Mouse (Mus musculus) left cerebral cortex, postnatal 14 days (tissue): ENCODE results near the gene Pllp. TPM values are rescaled to one million over a fixed set of nuclear protein-coding genes. Genes with fewer than 3 reads are reported as not detected.
A peak's percentile ranks its signal among the peaks of the same experiment; 100 is the strongest.

Experiments used
- DNase-seq, 2 experiments: peaks; one replicate each; pipeline ENCODE4 v3.0.0; 2021 to 2022; ENCODE audit warnings: low spot score in 2 of 2, mixed read lengths in 1 of 2
- intact Hi-C: fragments of 180-260 bp; cut with DNase I; formaldehyde crosslinking; loops from one replicate; pipeline ENCODE4 v1.15.1; 2025
- total RNA-seq, 2 experiments: library from RNA; stranded (reverse); gene quantifications; 2 replicates each; pipeline ENCODE4 v1.2.3; 2021

Gene Pllp
- total RNA-seq, 2 experiments from 2014 or later = 32.1 to 44.9 TPM

GRCm38 (mm10) chr8:94666456-94667308 lies 29.4 kb downstream of the Pllp start, which contains the start of gene Arl2bp:
TSS of gene Arl2bp (plus strand) at chr8:94666600.
- intact Hi-C loops = no loop called here
- peak; percentile 94 to 97 for DNase-seq

- intact Hi-C loops = no loop called here
- DNase-seq = no peak
These were observed 31.4 kb downstream of the Pllp start for GRCm38 (mm10) chr8:94664722-94665121.

DNA sequence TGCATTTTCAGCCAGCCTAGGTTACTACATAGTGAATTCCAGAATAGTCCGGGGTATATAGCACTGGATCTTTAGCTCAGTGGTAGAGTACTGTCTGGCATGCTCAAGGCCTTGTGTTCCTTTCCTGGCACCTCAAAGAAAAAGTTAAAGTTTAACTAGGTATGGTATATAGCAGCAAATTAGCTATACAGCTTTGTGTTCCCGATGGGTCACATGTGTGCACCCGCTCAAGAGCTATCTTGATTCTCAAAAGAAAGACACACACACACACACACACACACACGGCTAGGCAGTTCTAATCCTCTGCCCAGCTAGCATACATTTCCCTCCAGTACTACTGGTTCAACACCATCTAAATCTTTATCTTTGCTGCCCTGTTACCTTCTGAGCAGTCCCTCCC lies 35.7 kb downstream of the Pllp start:
- intact Hi-C loops = no loop called here
- DNase-seq = no peak

DNA sequence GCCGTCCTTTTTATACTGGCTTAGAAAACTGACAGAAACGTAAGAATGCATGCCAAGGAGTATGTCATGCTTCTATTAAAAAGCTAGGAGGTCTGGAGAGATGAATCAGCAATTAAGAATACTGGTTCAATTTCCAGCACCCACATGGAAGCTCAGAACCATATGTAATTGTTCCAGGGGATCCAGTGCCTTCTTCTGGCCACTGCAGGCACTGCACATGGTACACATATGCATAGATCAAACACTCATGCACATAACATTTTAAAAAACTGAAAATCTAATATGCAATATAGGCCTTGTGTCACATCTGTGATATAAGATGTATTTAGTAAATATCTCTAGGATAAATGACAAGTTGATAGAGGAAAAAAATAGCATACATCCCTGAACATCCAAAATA lies 38.0 kb downstream of the Pllp start:
- intact Hi-C loops = no loop called here
- no peak for DNase-seq

DNA sequence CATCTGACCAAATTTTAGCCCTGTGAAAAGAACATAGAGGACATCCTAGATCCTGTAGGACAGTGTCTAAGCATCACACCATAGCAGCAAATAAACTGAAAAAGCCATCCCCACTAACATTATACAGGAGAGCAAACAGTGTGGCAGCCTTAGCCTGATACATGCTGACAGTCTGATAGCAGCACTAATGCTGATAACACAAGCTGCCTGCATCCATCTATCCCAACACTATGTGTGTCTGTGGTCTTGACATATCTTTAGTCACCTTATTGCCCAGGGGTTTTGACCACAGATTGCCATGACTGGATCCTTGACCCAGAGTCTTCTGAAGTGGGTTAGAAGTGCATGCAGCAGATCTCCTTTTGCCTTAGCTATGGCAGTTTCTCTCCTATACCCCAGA lies 41.1 kb downstream of the Pllp start:
- intact Hi-C loops = no loop called here
- no peak for DNase-seq

DNA sequence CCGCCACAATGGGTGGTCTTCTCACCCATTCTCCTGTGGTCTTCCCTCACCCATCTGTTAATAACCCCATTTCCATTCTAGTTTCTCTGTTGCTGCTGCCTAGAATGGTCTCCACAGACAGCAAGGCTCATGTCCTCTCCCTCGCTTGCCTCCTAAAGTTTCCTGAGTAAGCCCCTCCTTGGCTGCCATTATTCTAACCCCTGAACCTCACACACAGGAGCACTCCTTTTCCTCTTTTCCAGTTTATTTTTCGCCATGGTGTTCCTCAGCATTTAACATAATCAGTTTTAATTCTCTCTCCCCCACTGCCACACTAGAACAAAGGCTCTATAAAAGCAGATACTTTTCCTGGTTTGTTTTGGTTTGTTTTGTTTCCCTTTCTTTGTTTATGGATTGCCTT lies 43.1 kb downstream of the Pllp start:
- intact Hi-C loops = no loop called here

GRCm38 (mm10) chr8:94649496-94649895 lies 46.6 kb downstream of the Pllp start:
- no peak for DNase-seq
- intact Hi-C loops = no loop called here

More for the DNA sequence above, 43.1 kb downstream of the Pllp start:
- DNase-seq = no peak

GRCm38 (mm10) chr8:94646165-94646564 lies 49.9 kb downstream of the Pllp start:
- DNase-seq = peak in 1 of 2 experiments; percentile 23
- intact Hi-C loops = no loop called here

- intact Hi-C loops = no loop called here
- DNase-seq = no peak
These were observed 50.9 kb downstream of the Pllp start for GRCm38 (mm10) chr8:94645202-94645601.

GRCm38 (mm10) chr8:94641938-94642337 lies 54.1 kb downstream of the Pllp start:
- no peak for DNase-seq

DNA sequence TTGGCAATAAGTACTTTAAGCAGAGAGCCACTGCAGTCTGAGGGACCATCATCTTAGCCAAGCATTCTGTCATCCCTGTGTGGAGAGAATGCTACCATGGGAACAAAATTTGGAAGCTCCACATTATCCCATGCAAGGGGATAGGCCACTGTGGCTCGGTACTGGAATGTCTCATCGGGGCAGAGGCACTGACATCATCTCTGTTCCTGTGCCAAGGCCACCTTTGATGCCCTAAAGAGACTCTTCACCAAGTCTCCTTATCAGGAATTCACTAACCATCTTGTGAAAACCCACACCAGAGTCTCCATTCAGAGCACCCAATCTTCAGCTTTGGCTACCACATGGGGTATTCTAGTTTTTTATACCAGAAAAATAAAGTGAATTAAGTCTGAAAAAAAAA lies 54.9 kb downstream of the Pllp start:
- intact Hi-C loops = no loop called here

More at GRCm38 (mm10) chr8:94641938-94642337, 54.1 kb downstream of the Pllp start:
- intact Hi-C loops = no loop called here

GRCm38 (mm10) chr8:94634211-94634610 lies 61.9 kb downstream of the Pllp start:
- DNase-seq = no peak
- intact Hi-C loops = no loop called here

More for the DNA sequence above, 54.9 kb downstream of the Pllp start:
- DNase-seq = no peak

DNA sequence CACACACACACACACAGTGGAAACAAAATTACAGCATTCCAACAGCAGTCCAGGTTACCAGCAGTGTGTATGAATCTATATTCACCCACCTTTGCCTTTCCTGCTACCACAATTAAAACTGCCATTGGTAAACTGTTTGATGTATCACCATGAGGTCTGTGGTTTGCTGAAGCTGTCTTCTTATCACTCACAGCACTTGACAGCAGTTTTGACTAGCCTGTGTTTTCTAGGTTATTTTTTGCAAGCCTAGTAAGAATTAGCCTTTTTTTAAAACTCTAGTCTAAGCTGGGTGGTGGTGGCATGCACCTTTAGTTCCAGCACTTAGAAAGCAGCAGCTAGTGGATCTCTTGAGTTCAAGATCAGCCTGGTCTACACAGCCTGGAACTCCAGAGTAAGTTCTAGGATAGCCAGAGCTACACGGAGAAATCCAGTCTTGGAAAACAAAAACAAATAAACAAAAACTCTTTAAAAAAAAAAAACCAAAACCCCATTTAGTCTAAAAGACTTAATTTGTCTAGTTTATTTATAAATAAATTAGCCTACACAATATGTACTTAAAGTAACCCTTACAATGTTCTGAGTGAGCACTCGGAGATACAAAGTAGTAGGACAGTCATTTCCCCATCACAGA lies 62.4 kb downstream of the Pllp start:
- DNase-seq = no peak
- intact Hi-C loops = no loop called here

Other genes starting within 250 kb of the Pllp start
- gene Cpne2, start 163.3 kb downstream of the Pllp start, total RNA-seq = 10 to 100 TPM; 23.3 to 27.0 TPM
- gene Rspry1, start 94.3 kb downstream of the Pllp start, total RNA-seq = 10 to 100 TPM; 30.3 to 30.9 TPM
- gene Fam192a, start 94.3 kb downstream of the Pllp start, total RNA-seq = 10 to 100 TPM; 33.9 to 38.6 TPM
- gene Arl2bp, start 29.7 kb downstream of the Pllp start, total RNA-seq = 100 to 1,000 TPM; 155 to 165 TPM
- gene Ccl22, start 49.3 kb upstream of the Pllp start, total RNA-seq = not detected
- 100 to 1,000 TPM; 664 to 689 TPM for gene Cx3cl1, start 75.7 kb upstream of the Pllp start, total RNA-seq
- gene Ccl17, start 114.2 kb upstream of the Pllp start, total RNA-seq = 10 to 100 TPM; 17.7 to 18.3 TPM
- 10 to 100 TPM; 77.1 to 81.3 TPM for gene Coq9, start 142.0 kb upstream of the Pllp start, total RNA-seq
- gene Ciapin1, start 142.1 kb upstream of the Pllp start, total RNA-seq = 10 to 100 TPM; 73.9 to 76.7 TPM
- 10 to 100 TPM; 52.0 to 60.5 TPM for gene Polr2c, start 161.2 kb upstream of the Pllp start, total RNA-seq
- 10 to 100 TPM; 42.3 to 44.1 TPM for gene Dok4, start 180.1 kb upstream of the Pllp start, total RNA-seq
- gene Ccdc102a, start 221.8 kb upstream of the Pllp start, total RNA-seq = 1 to 10 TPM; 2.0 to 2.4 TPM
- not detected for gene Adgrg5, start 227.4 kb upstream of the Pllp start, total RNA-seq